Mouse (Mus musculus) kidney, embryonic 16.5 days (tissue): Measurements from ENCODE around the gene Samd9l. TPM values are rescaled to one million over a fixed set of nuclear protein-coding genes. Genes with fewer than 3 reads are reported as not detected.
"Not testable (repeated sequence)": the region's sequence is repeated elsewhere in the genome, so short reads cannot be mapped to it uniquely, and the experiment has no call there.

Experiments
- ATAC-seq: fragments of 200-750 bp; cut with Nextera tagmentation; 2 replicates; pipeline ENCODE4 v1.8.0; 2017; ENCODE audit warnings: moderate TSS enrichment; ENCODE audit not compliant: low FRiP score, low TSS enrichment
- H3K27ac ChIP-seq: fragments of 300-500 bp; sonication (generic); 2 replicates; pipeline ENCODE4 v1.5.1; 2014; ENCODE audit warnings: low read length
- H3K27me3 ChIP-seq: fragments of 300-500 bp; sonication (generic); 2 replicates; pipeline ENCODE4 v1.6.1; 2014; ENCODE audit warnings: low read length, control low read depth, mixed read lengths; ENCODE audit not compliant: insufficient read depth
- H3K36me3 ChIP-seq: fragments of 300-500 bp; sonication (generic); 2 replicates; pipeline ENCODE4 v1.6.1; 2014; ENCODE audit warnings: low read length, control low read depth, mixed read lengths; ENCODE audit not compliant: insufficient read depth
- H3K4me1 ChIP-seq: fragments of 300-500 bp; sonication (generic); 2 replicates; pipeline ENCODE4 v1.6.1; 2014; ENCODE audit warnings: low read length, control low read depth, mixed read lengths; ENCODE audit not compliant: insufficient read depth
- H3K4me2 ChIP-seq: fragments of 300-500 bp; sonication (generic); replicated peaks from 2 replicates; pipeline ENCODE4 v1.6.1; 2014; ENCODE audit warnings: low read depth, low read length
- H3K4me3 ChIP-seq: fragments of 300-500 bp; sonication (generic); 2 replicates; pipeline ENCODE4 v1.5.1; 2014; ENCODE audit warnings: mild to moderate bottlenecking, low read length
- H3K9ac ChIP-seq: fragments of 300-500 bp; sonication (generic); replicated peaks from 2 replicates; pipeline ENCODE4 v1.6.1; 2014; ENCODE audit warnings: low read length
- H3K9me3 ChIP-seq: fragments of 300-500 bp; sonication (generic); 2 replicates; pipeline ENCODE4 v1.6.1; 2016; ENCODE audit warnings: low read length, control low read depth
- WGBS: fragments of 180-500 bp; shearing (Covaris S2); extraction: QIAGEN DNeasy Blood & Tissue Kit; methylation state at CpG from one replicate; pipeline ENCODE4 v1.1.7; 2014; 5-methylcytosine and 5-hydroxymethylcytosine counted together
- polyA plus RNA-seq: library from polyadenylated mRNA; unstranded; fragments of >200 nt; fragmentation: Nextera tagmentation; extraction: Ambion mirVana; gene quantifications from 2 replicates; pipeline ENCODE4 v1.2.1, GENCODE M21; 2015

Gene Samd9l
- polyA plus RNA-seq, result 10.8 and 12.1 TPM in 2 replicates

GRCm38 (mm10) chr6:3399340-3400068 is at the start of gene Samd9l:
Samd9l (minus strand) TSS chr6:3399572.
- ATAC-seq, result peak; percentile 77; the same call in 1 of the 2 replicates
- WGBS, result 33% methylated on average over 4 of the region's 4 CpGs

DNA sequence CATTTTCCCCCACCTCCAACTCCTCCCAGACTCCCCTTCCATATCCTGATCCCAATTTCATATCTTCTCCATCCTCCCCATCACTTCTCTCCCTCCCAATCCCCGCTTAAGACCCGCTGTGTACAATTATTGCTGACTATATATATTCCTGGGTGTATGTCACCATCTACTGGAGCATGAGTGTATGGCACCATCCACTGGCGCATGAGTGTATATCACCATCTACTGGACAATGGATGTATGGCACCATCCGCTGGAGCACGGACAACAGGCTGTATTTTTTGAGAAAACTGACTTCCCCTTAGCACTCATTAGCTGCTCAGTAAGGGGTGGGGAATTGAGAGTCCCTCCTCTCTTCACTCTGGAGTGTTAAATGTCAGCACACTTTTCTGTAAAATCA is 48.0 kb upstream of the Samd9l start:
- WGBS, result 5% methylated on average over 5 of the region's 5 CpGs

More at GRCm38 (mm10) chr6:3399340-3400068, at the start of gene Samd9l:
- peak within 1 kb of the TSS; percentile 34 for H3K4me2 ChIP-seq
- 0 out of 2 replicates have a peak within 1 kb of the TSS, but pooled peaks have one; percentile 54 for H3K9ac ChIP-seq
- H3K27ac ChIP-seq, H3K36me3 ChIP-seq, H3K4me1 ChIP-seq, H3K27me3 ChIP-seq, H3K9me3 ChIP-seq: not testable (repeated sequence)
- H3K4me3 ChIP-seq, result peak within 1 kb of the TSS; percentile 38

GRCm38 (mm10) chr6:3443905-3444304 is 44.5 kb upstream of the Samd9l start:
- H3K9me3 ChIP-seq, result no peaks in the 10 kb centered on the region
- H3K4me1 ChIP-seq, result no peaks in the 10 kb centered on the region
- H3K36me3 ChIP-seq, result no peaks in the 10 kb centered on the region
- ATAC-seq, result no peak
- H3K9ac ChIP-seq, result no peak overlapping the region
- no peak overlapping the region for H3K4me2 ChIP-seq
- no peaks in the 10 kb centered on the region for H3K27me3 ChIP-seq
- 24% methylated on average over 1 of the region's 1 CpGs for WGBS
- H3K4me3 ChIP-seq, result no peak overlapping the region
- no peak overlapping the region for H3K27ac ChIP-seq

More for the DNA sequence above, 48.0 kb upstream of the Samd9l start:
- H3K9ac ChIP-seq, result no peak overlapping the region
- H3K9me3 ChIP-seq, result no peaks in the 10 kb centered on the region
- H3K4me1 ChIP-seq, result no peaks in the 10 kb centered on the region
- H3K36me3 ChIP-seq, result no peaks in the 10 kb centered on the region
- no peak overlapping the region for H3K4me2 ChIP-seq
- H3K27me3 ChIP-seq, result no peaks in the 10 kb centered on the region
- H3K27ac ChIP-seq, result no peak overlapping the region
- no peak overlapping the region for H3K4me3 ChIP-seq
- ATAC-seq, result peak; percentile 84; the same call in 1 of the 2 replicates

- Histone ChIP-seq H3K4me3 (no peak overlapping the region), H3K27ac (no peak overlapping the region), H3K9ac (no peak overlapping the region), H3K4me2 (no peak overlapping the region), H3K9me3 (no peaks in the 10 kb centered on the region), H3K4me1 (no peaks in the 10 kb centered on the region), H3K36me3 (no peaks in the 10 kb centered on the region), H3K27me3 (no peaks in the 10 kb centered on the region)
- no peak for ATAC-seq
Measured at GRCm38 (mm10) chr6:3436087-3436486, 36.7 kb upstream of the Samd9l start.

- H3K9me3 ChIP-seq, H3K27ac ChIP-seq, H3K4me2 ChIP-seq, H3K4me1 ChIP-seq, ATAC-seq, H3K4me3 ChIP-seq, H3K9ac ChIP-seq, H3K36me3 ChIP-seq, H3K27me3 ChIP-seq: not testable (repeated sequence)
- 85% methylated on average over 2 of the region's 2 CpGs for whole genome bisulfite sequencing
Measured at GRCm38 (mm10) chr6:3430976-3431375, 31.6 kb upstream of the Samd9l start.

DNA sequence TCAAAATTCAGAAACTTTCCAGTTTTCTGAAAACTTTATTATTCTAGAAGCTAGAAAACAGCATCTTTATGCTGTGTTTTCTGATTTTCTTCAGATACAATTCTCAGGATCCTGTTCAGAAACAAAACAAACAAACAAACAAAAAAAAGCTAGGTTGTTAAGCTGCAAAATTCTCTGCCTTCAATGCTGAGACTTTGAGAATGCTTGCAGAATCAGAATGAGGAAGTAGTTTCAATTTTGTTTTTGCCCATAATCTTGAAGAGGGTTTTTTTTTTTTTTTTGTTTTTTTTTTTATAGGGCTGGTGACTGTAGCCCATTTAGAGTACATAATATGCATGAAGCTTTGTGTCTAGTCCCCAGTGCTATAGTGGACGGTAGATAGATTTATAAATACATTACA is 27.7 kb upstream of the Samd9l start:
- Histone ChIP-seq H3K4me3 (no peak overlapping the region), H3K9me3 (no peaks in the 10 kb centered on the region), H3K4me2 (no peak overlapping the region), H3K36me3 (no peaks in the 10 kb centered on the region), H3K4me1 (no peaks in the 10 kb centered on the region), H3K27me3 (no peaks in the 10 kb centered on the region), H3K27ac (no peak overlapping the region), H3K9ac (no peak overlapping the region)
- WGBS, result 74% methylated on average over 1 of the region's 1 CpGs
- ATAC-seq, result no peak

DNA sequence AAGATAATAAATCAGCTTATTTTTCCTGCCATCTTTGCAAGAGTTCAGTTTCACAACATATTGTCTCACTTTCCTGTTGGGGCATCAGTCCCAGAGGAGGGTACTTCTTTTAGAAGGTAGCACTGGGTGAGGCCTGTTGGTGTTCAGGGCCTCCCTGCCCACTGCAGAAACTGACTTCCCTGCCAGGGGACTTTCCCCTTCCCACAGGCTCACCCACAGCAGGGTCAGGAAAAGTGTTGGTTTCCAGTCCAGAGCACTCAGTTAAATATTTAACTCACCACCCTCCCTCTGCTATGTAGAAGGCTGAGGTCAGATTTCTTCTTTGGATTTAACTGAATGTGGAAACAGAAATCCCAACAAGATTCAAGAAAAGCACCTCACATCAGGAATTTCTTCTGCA is 26.0 kb upstream of the Samd9l start:
- H3K4me2 ChIP-seq, H3K4me3 ChIP-seq, H3K9ac ChIP-seq, H3K9me3 ChIP-seq, H3K27me3 ChIP-seq, H3K4me1 ChIP-seq, H3K27ac ChIP-seq, H3K36me3 ChIP-seq: not testable (repeated sequence)
- peak; percentile 96 for ATAC-seq

DNA sequence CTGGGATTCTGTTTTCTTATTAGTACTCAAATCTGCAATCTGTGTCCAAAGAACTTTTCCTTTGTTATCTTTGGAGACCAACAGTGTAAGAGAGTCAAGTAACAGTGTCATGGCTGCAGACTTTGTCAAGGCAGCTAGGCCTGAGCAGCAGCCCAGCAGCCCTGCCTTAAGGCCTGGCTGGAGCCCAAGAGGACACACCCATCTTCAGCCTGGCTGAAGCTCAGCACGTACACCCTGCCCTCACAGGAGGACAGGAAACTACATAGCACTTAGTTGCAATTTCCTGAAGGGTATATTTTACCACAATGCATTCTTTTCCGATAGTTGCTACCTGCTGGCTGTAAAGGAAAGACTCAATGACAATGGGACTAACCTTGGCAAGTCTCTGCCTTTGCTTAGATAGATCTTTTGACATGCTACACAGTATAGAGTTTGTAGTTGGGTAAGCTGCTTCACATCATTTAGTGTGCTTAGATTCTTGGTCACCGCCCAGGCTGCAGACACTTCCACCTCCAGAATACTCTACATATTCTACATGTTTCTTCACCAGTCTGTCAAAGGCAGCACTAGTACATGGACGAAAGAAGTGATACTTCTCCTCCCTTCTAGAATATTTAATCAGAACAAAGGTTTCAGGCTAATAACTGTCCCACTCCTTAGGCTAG is 25.4 kb upstream of the Samd9l start:
- H3K9ac ChIP-seq, H3K4me1 ChIP-seq, H3K4me2 ChIP-seq, H3K9me3 ChIP-seq, H3K27me3 ChIP-seq, H3K4me3 ChIP-seq, H3K27ac ChIP-seq, H3K36me3 ChIP-seq: not testable (repeated sequence)
- ATAC-seq, result peak; percentile 90
- WGBS, result 0% methylated on average over 1 of the region's 4 CpGs

DNA sequence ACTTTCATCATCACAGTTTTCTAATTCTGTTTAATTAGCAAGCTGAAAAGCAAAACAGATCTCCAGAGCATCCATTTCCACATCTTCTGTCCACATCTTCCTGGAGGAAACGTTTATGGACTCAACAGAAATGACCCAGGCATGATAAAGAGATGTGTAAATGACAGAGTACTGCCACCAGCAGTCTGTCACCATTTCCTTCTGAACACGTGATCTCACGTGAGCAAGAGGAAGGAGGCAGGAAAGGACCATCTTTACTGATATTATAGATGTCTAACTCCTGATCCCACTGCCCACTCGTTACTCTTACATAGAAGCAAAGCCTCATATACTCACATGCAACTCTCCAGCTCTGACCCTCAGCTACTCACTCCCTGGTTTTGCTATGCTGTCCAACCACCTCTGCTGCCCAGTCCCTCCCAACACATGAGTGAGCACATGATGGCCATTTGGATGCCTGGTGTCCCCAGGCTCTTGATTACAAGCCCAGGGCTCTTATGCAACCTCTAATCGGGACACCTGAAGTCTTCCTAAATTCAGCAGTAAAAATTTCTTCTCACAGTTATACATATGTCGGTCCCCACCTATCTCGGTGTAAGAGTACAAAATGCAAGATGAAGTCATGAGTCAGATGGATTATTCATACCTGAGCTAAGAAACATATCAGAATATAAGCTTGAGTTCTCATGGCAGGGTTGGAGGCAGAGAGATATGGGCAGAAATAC is 2.0 kb downstream of the Samd9l start:
- H3K4me2 ChIP-seq, result peak overlapping the region; percentile 32
- H3K4me3 ChIP-seq, result peak overlapping the region; percentile 26
- not testable (repeated sequence) for H3K27me3 ChIP-seq, H3K27ac ChIP-seq, H3K9ac ChIP-seq, H3K36me3 ChIP-seq, H3K9me3 ChIP-seq, H3K4me1 ChIP-seq
- 75% methylated on average over 6 of the region's 7 CpGs for WGBS
- ATAC-seq, result peak; percentile 31; the same call in 1 of the 2 replicates
